36 mouse cellular contexts compared by ENCODE assay signal in genomic region chr5:66040744-66041279, GRCm38 (mm10). TPM values are rescaled to one million over a fixed set of nuclear protein-coding genes. Genes with fewer than 3 reads are reported as not detected.
DNase-seq lines count a peak whose midpoint lies in the region; ATAC-seq and TF ChIP-seq lines count a peak whose summit lies in the region.
"Had no signal": no experiment of that assay in that cellular context is flagged by ENCODE, and none has a peak within 500 bp of the region (broad histone marks: within the 10 kb centered on the region; RNA-seq: fewer than 3 reads in every experiment).

No protein-coding gene starts in this region.

- H3K9ac ChIP-seq in intestine, embryonic 16.5 days (ENCODE audit: low read depth, low read length) = no peak overlapping the region
- no peak overlapping the region for H3K9ac ChIP-seq in intestine, embryonic 15.5 days
- no peak overlapping the region for H3K9ac ChIP-seq in liver, adult 2 months (ENCODE audit: low read depth, low read length)
- no peak overlapping the region for H3K9ac ChIP-seq in stomach, postnatal 0 days (ENCODE audit: low read length)
- H3K9ac ChIP-seq: embryonic facial prominence, embryonic 13.5 days; heart, embryonic 12.5 days; hindbrain, embryonic 15.5 days; limb, embryonic 12.5 days; liver, embryonic 13.5 days had no signal

- TF ChIP-seq EP300 in stomach, postnatal 0 days (optimal IDR thresholded peaks at IDR 0.05) = no peak

- H3K36me3 ChIP-seq in intestine, embryonic 16.5 days (ENCODE audit: control insufficient read depth, insufficient read depth, low read length) = no peaks in the 10 kb centered on the region
- H3K36me3 ChIP-seq in intestine, embryonic 15.5 days = no peaks in the 10 kb centered on the region
- peaks cover 54% of the 10 kb centered on the region for H3K36me3 ChIP-seq in liver, adult 2 months (ENCODE audit: control insufficient read depth, insufficient read depth, low read length)
- H3K36me3 ChIP-seq in stomach, postnatal 0 days (ENCODE audit: control insufficient read depth, insufficient read depth, low read length) = no peaks in the 10 kb centered on the region
- H3K36me3 ChIP-seq: embryonic facial prominence, embryonic 13.5 days; forebrain, embryonic 10.5 days; G1E; heart, embryonic 12.5 days; hindbrain, embryonic 15.5 days; limb, embryonic 12.5 days; liver, embryonic 13.5 days had no signal

- peak; percentile 67 for DNase-seq in liver, adult 2 months (ENCODE audit: extremely low read depth, low read depth, low spot score)
- no peak for DNase-seq in liver
- DNase-seq in kidney, postnatal 4 days = peak; percentile 35 to 51
- DNase-seq in stomach, postnatal 0 days (ENCODE audit: low spot score) = peak; percentile 42
- no peak for DNase-seq in thymus, postnatal 0 days (ENCODE audit: low spot score)
- no peak for DNase-seq in layer of hippocampus, postnatal 14 days (ENCODE audit: low spot score in 2 of 2)
- DNase-seq: adrenal gland, postnatal 25 days; cerebellum, adult 11-12 months; cerebellum, adult 9-11 months; gastrocnemius, adult 2 months; gastrocnemius, postnatal 36 days; heart, adult 2 months; layer of hippocampus, adult 9-11 months; liver, embryonic 13.5 days; lung, adult 2 months; lung, postnatal 10 days; midbrain, embryonic 14.5 days; retina, postnatal 1 day; right cerebral cortex, postnatal 14 days; thymus, postnatal 14 days had no signal

- H3K4me1 ChIP-seq in intestine, embryonic 16.5 days (ENCODE audit: control insufficient read depth, insufficient read depth, low read length) = peaks cover 17% of the 10 kb centered on the region; the same call in 1 of the 2 replicates
- peaks cover 11% of the 10 kb centered on the region; the same call in 1 of the 2 replicates for H3K4me1 ChIP-seq in intestine, embryonic 15.5 days (replicated peaks)
- H3K4me1 ChIP-seq in liver, adult 2 months (ENCODE audit: control insufficient read depth, insufficient read depth, low read length) = peaks cover 46% of the 10 kb centered on the region
- no peaks in the 10 kb centered on the region; the same call in 1 of the 2 replicates for H3K4me1 ChIP-seq in stomach, postnatal 0 days (replicated peaks; ENCODE audit: control insufficient read depth, insufficient read depth)

- no peak overlapping the region for H3K4me3 ChIP-seq in intestine, embryonic 16.5 days (ENCODE audit: low read length)
- H3K4me3 ChIP-seq in intestine, embryonic 15.5 days (replicated peaks) = no peak overlapping the region
- H3K4me3 ChIP-seq in liver, adult 2 months (ENCODE audit: insufficient read depth, low read depth, low read length) = no peak overlapping the region
- no peak overlapping the region for H3K4me3 ChIP-seq in stomach, postnatal 0 days (ENCODE audit: low read depth, low read length)
- H3K4me3 ChIP-seq: embryonic facial prominence, embryonic 13.5 days; forebrain, embryonic 10.5 days; gastrocnemius, adult 2 months; heart, adult 2 months; heart, embryonic 12.5 days; hindbrain, embryonic 15.5 days; left cerebral cortex, adult 2 months; limb, embryonic 12.5 days; liver, embryonic 13.5 days had no signal

- 0 out of 2 replicates have a peak overlapping the region, but pooled peaks have one; percentile 21 for H3K27ac ChIP-seq in intestine, embryonic 16.5 days (ENCODE audit: low read length)
- no peak overlapping the region for H3K27ac ChIP-seq in intestine, embryonic 15.5 days
- H3K27ac ChIP-seq in liver, adult 2 months (replicated peaks; ENCODE audit: insufficient read depth, low read depth, low read length) = no peak overlapping the region
- peak overlapping the region; percentile 82 for H3K27ac ChIP-seq in stomach, postnatal 0 days (replicated peaks)
- H3K27ac ChIP-seq: embryonic facial prominence, embryonic 13.5 days; forebrain, embryonic 10.5 days; gastrocnemius, adult 2 months; heart, adult 2 months; hindbrain, embryonic 15.5 days; left cerebral cortex, adult 2 months; limb, embryonic 12.5 days; liver, embryonic 13.5 days; macrophage had no signal

- peaks cover 31% of the 10 kb centered on the region for H3K79me2 ChIP-seq in liver, adult 2 months (ENCODE audit: control insufficient read depth, insufficient read depth, low read length)

- H3K9me3 ChIP-seq in intestine, embryonic 16.5 days (ENCODE audit: control insufficient read depth, low read length) = no peaks in the 10 kb centered on the region
- H3K9me3 ChIP-seq in intestine, embryonic 15.5 days = no peaks in the 10 kb centered on the region
- no peaks in the 10 kb centered on the region for H3K9me3 ChIP-seq in stomach, postnatal 0 days (ENCODE audit: control insufficient read depth, low read length)
- H3K9me3 ChIP-seq: embryonic facial prominence, embryonic 13.5 days; forebrain, embryonic 10.5 days; G1E; heart, embryonic 12.5 days; hindbrain, embryonic 15.5 days; limb, embryonic 12.5 days; liver, embryonic 13.5 days had no signal

- H3K4me2 ChIP-seq in intestine, embryonic 16.5 days (ENCODE audit: low read depth, low read length) = no peak overlapping the region
- H3K4me2 ChIP-seq in intestine, embryonic 15.5 days (replicated peaks) = no peak overlapping the region
- no peak overlapping the region; the same call in 1 of the 2 replicates for H3K4me2 ChIP-seq in stomach, postnatal 0 days (replicated peaks; ENCODE audit: low read depth)
- H3K4me2 ChIP-seq: embryonic facial prominence, embryonic 13.5 days; heart, embryonic 12.5 days; hindbrain, embryonic 15.5 days; limb, embryonic 12.5 days; liver, embryonic 13.5 days had no signal

- no peaks in the 10 kb centered on the region for H3K27me3 ChIP-seq in intestine, embryonic 16.5 days (replicated peaks; ENCODE audit: control insufficient read depth, insufficient read depth, low read length)
- no peaks in the 10 kb centered on the region for H3K27me3 ChIP-seq in intestine, embryonic 15.5 days (replicated peaks)
- H3K27me3 ChIP-seq in liver, adult 2 months (ENCODE audit: control insufficient read depth, insufficient read depth, low read length) = no peaks in the 10 kb centered on the region
- no peaks in the 10 kb centered on the region for H3K27me3 ChIP-seq in stomach, postnatal 0 days (ENCODE audit: control insufficient read depth, insufficient read depth, low read length)
- H3K27me3 ChIP-seq: embryonic facial prominence, embryonic 13.5 days; heart, embryonic 12.5 days; hindbrain, embryonic 15.5 days; liver, embryonic 13.5 days had no signal

- no peak for TF ChIP-seq CTCF in liver, adult 2 months (IDR thresholded peaks at IDR 0.05; ENCODE audit: low read depth, low read length)
- TF ChIP-seq CTCF in stomach, postnatal 0 days (IDR thresholded peaks at IDR 0.05; ENCODE audit: low read depth) = no peak

- TF ChIP-seq POLR2A in liver, adult 2 months (IDR thresholded peaks at IDR 0.05; ENCODE audit: extremely low read depth, insufficient read depth, low read length) = no peak

- ATAC-seq in intestine, embryonic 16.5 days = no peak
- ATAC-seq in intestine, embryonic 15.5 days = no peak
- peak; percentile 68 for ATAC-seq in stomach, postnatal 0 days (ENCODE audit: low FRiP score, low TSS enrichment)
- ATAC-seq: forebrain, embryonic 16.5 days; inflammation-experienced regulatory T-cells, adult 6 months had no signal

- 68% methylated on average over 7 of the region's 7 CpGs for WGBS in intestine, embryonic 16.5 days
- WGBS in intestine, embryonic 15.5 days = 68% methylated on average over 7 of the region's 7 CpGs
- 50% methylated on average over 7 of the region's 7 CpGs for WGBS in liver, adult 2 months
- WGBS in stomach, postnatal 0 days = 62% methylated on average over 7 of the region's 7 CpGs

RNA-seq across cellular contexts. Expression of gene 9130230L23Rik, which starts 36.7 kb away (rescaled TPM):
- polyA plus RNA-seq in intestine, embryonic 16.5 days (2015; fragmentation: Nextera tagmentation; extraction: Ambion mirVana) = 2.0 and 2.5 TPM in 2 replicates
- 1.6 and 2.4 TPM in 2 replicates for polyA plus RNA-seq in intestine, embryonic 15.5 days (2015; fragmentation: Nextera tagmentation; extraction: Ambion mirVana)
- 0.65 and 0.67 TPM in 2 replicates for total RNA-seq in liver, adult 2 months (2014; rRNA removed)
- polyA plus RNA-seq in liver, adult 2 months (2012; rRNA removed) = not detected in 2 replicates
- polyA plus RNA-seq in stomach, postnatal 0 days (2015; fragmentation: Nextera tagmentation; extraction: Ambion mirVana) = 4.7 and 4.8 TPM in 2 replicates
- polyA plus RNA-seq in thymus, postnatal 0 days (2015; fragmentation: Nextera tagmentation; extraction: Ambion mirVana) = 0.82 and 1.0 TPM in 2 replicates
- under 1 TPM in 1 of 2 experiments, not detected in 1; 0.23 TPM for total RNA-seq in layer of hippocampus, postnatal 14 days (2021)
- total RNA-seq: gastrocnemius, postnatal 36 days; heart, adult 2 months; hematopoietic stem cell, adult 5-6 weeks; left cerebral cortex, adult 2 months; left cerebral cortex, postnatal 25 days; monocyte, adult 5-6 weeks had no signal
- polyA plus RNA-seq: embryonic facial prominence, embryonic 13.5 days; forebrain, embryonic 10.5 days; forebrain, embryonic 16.5 days; G1E; hindbrain, embryonic 15.5 days; limb, embryonic 12.5 days; liver, embryonic 13.5 days; macrophage; midbrain, embryonic 14.5 days; neural tube, embryonic 14.5 days had no signal

Comparison
In these comparisons a context has a peak if more than half of its experiments do, and no peak if none do; other contexts are left out.
1. H3K27ac ChIP-seq: peak in intestine, embryonic 16.5 days (single experiment) and stomach, postnatal 0 days (single experiment); none in intestine, embryonic 15.5 days (single experiment) and liver, adult 2 months (single experiment).
2. DNase-seq: peak in liver, adult 2 months (single experiment), kidney, postnatal 4 days (2 of 2) and stomach, postnatal 0 days (single experiment); none in liver (single experiment), thymus, postnatal 0 days (single experiment) and layer of hippocampus, postnatal 14 days (0 of 2).